Mouse (Mus musculus) right cerebral cortex, postnatal 36 days (tissue): ENCODE data around the gene Neurog1.

Experiments
- DNase-seq, 2 experiments: peaks; one replicate each; pipeline ENCODE4 v3.0.0; 2022; ENCODE audit warnings: low spot score in 2 of 2, mixed read lengths in 1 of 2

Neurog1 gene

GRCm38 (mm10) chr13:56258196-56259020 lies 6.4 kb upstream of the Neurog1 start:
- no peak for DNase-seq

- DNase-seq = no peak
Measured at GRCm38 (mm10) chr13:56257469-56258153, 5.6 kb upstream of the Neurog1 start.

GRCm38 (mm10) chr13:56256716-56257299 lies 4.8 kb upstream of the Neurog1 start:
- DNase-seq = no peak

GRCm38 (mm10) chr13:56253379-56253778 lies 1.4 kb upstream of the Neurog1 start:
- no peak for DNase-seq

- DNase-seq = no peak
Measured at GRCm38 (mm10) chr13:56252783-56253182, 820 bp upstream of the Neurog1 start.

- DNase-seq = no peak
Measured at GRCm38 (mm10) chr13:56251176-56251923, 613 bp downstream of the Neurog1 start.

- no peak for DNase-seq
Measured at GRCm38 (mm10) chr13:56250551-56251161, 1.3 kb downstream of the Neurog1 start.

- no peak for DNase-seq
Measured at GRCm38 (mm10) chr13:56249593-56250341, 2.2 kb downstream of the Neurog1 start.

- no peak for DNase-seq
Measured at GRCm38 (mm10) chr13:56243104-56243503, 8.9 kb downstream of the Neurog1 start.

- no peak for DNase-seq
Measured at GRCm38 (mm10) chr13:56240012-56240770, 11.8 kb downstream of the Neurog1 start.

- DNase-seq = no peak
Measured at GRCm38 (mm10) chr13:56237905-56238304, 14.1 kb downstream of the Neurog1 start.

- DNase-seq = no peak
Measured at GRCm38 (mm10) chr13:56236194-56236593, 15.8 kb downstream of the Neurog1 start.

GRCm38 (mm10) chr13:56228790-56229189 lies 23.2 kb downstream of the Neurog1 start:
- DNase-seq = no peak

- DNase-seq = peak; percentile 14 to 29
Measured at GRCm38 (mm10) chr13:56226175-56226954, 25.6 kb downstream of the Neurog1 start.

GRCm38 (mm10) chr13:56223625-56224024 lies 28.3 kb downstream of the Neurog1 start:
- no peak for DNase-seq

GRCm38 (mm10) chr13:56222849-56223246 lies 29.1 kb downstream of the Neurog1 start:
- no peak for DNase-seq

- DNase-seq = peak; percentile 17
Measured at GRCm38 (mm10) chr13:56221995-56222848, 29.7 kb downstream of the Neurog1 start.
